Mouse (Mus musculus): Measurements from ENCODE around the gene Hist1h4d.

Hist1h4d gene

GRCm38 (mm10) chr13:23622861-23623450 lies 41.6 kb downstream of the Hist1h4d start:
- in situ Hi-C loops (cut with MboI; ENCODE audit: low sequenced_read_pairs) = loop anchor here (10.0 kb wide), 1 partner anchor 72 kb away; the partner anchor contains the start of genes Hist1h1t and Hist1h4c

DNA sequence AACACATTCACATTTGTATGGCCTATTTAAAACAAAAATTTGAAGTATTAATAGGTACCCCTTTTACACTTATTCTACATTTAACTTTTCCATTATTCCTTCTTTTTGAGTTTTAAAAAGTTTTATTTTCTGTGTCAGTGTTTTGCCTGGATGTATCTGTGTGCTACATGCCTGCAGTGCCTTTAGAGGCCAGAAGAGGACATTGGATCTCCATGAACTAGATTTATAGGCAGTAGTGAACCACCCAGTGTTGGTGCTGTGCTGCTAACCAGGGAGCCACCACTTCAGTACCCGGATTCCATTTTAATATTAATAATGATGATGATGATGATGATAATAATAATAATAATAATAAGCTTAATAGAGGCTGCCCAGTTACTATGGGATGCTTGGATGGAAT lies 49.3 kb downstream of the Hist1h4d start:
- in situ Hi-C loops (cut with MboI; ENCODE audit: low sequenced_read_pairs) = no loop called here
